Mouse (Mus musculus) kidney, embryonic 16.5 days (tissue): ENCODE data around the gene BC017158. TPM values are rescaled to one million over a fixed set of nuclear protein-coding genes. Genes with fewer than 3 reads are reported as not detected.
A peak's percentile ranks its signal among the peaks of the same experiment; 100 is the strongest.

ENCODE experiments used
- ATAC-seq: fragments of 200-750 bp; cut with Nextera tagmentation; 2 replicates; pipeline ENCODE4 v1.8.0; 2017; ENCODE audit warnings: moderate TSS enrichment; ENCODE audit not compliant: low FRiP score, low TSS enrichment
- H3K27ac ChIP-seq: fragments of 300-500 bp; sonication (generic); 2 replicates; pipeline ENCODE4 v1.5.1; 2014; ENCODE audit warnings: low read length
- H3K27me3 ChIP-seq: fragments of 300-500 bp; sonication (generic); 2 replicates; pipeline ENCODE4 v1.6.1; 2014; ENCODE audit warnings: low read length, control low read depth, mixed read lengths; ENCODE audit not compliant: insufficient read depth
- H3K36me3 ChIP-seq: fragments of 300-500 bp; sonication (generic); 2 replicates; pipeline ENCODE4 v1.6.1; 2014; ENCODE audit warnings: low read length, control low read depth, mixed read lengths; ENCODE audit not compliant: insufficient read depth
- H3K4me1 ChIP-seq: fragments of 300-500 bp; sonication (generic); 2 replicates; pipeline ENCODE4 v1.6.1; 2014; ENCODE audit warnings: low read length, control low read depth, mixed read lengths; ENCODE audit not compliant: insufficient read depth
- H3K4me2 ChIP-seq: fragments of 300-500 bp; sonication (generic); replicated peaks from 2 replicates; pipeline ENCODE4 v1.6.1; 2014; ENCODE audit warnings: low read depth, low read length
- H3K4me3 ChIP-seq: fragments of 300-500 bp; sonication (generic); 2 replicates; pipeline ENCODE4 v1.5.1; 2014; ENCODE audit warnings: mild to moderate bottlenecking, low read length
- H3K9ac ChIP-seq: fragments of 300-500 bp; sonication (generic); replicated peaks from 2 replicates; pipeline ENCODE4 v1.6.1; 2014; ENCODE audit warnings: low read length
- H3K9me3 ChIP-seq: fragments of 300-500 bp; sonication (generic); 2 replicates; pipeline ENCODE4 v1.6.1; 2016; ENCODE audit warnings: low read length, control low read depth
- WGBS: fragments of 180-500 bp; shearing (Covaris S2); extraction: QIAGEN DNeasy Blood & Tissue Kit; methylation state at CpG from one replicate; pipeline ENCODE4 v1.1.7; 2014; 5-methylcytosine and 5-hydroxymethylcytosine counted together
- polyA plus RNA-seq: library from polyadenylated mRNA; unstranded; fragments of >200 nt; fragmentation: Nextera tagmentation; extraction: Ambion mirVana; gene quantifications from 2 replicates; pipeline ENCODE4 v1.2.1, GENCODE M21; 2015

BC017158 gene
- polyA plus RNA-seq, 1 experiment from 2014 or later, result 34.2 TPM

DNA sequence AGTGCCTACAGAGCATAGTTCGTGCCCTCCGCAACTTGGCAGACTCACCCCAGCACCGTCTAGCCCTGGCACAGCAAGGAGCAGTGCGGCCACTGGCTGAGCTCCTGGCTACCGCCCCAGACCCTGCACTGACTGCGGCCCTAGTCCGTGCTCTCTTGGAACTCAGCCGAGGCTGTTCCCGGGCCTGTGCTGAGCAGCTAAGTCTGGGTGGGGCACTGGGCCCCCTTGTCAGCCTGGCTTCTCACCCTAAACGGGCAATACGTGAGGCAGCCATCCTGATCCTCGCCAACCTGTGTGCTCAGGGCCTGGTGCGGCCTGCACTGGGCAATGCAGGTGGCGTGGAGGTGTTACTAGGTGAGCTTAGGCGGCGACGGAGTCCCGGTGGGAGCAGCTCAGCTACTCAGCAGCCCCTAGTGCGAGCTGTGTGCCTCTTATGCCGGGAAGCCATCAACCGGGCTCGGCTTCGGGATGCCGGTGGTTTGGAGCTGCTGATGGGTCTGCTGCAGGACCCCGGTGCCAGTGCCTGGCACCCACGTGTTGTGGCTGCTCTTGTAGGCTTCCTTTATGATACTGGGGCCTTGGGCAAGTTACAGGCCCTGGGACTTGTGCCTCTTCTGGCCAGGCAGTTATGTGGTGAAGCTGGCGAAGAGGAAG, 57.7 kb downstream of the BC017158 start:
- ATAC-seq, result no peak
- Histone ChIP-seq H3K4me1 (peaks cover 15% of the 10 kb centered on the region), H3K27me3 (no peaks in the 10 kb centered on the region), H3K36me3 (peaks cover 52% of the 10 kb centered on the region), H3K27ac (no peak overlapping the region), H3K9ac (no peak overlapping the region), H3K4me3 (no peak overlapping the region), H3K9me3 (no peaks in the 10 kb centered on the region), H3K4me2 (no peak overlapping the region)
- WGBS, result 95% methylated on average over 27 of the region's 27 CpGs

DNA sequence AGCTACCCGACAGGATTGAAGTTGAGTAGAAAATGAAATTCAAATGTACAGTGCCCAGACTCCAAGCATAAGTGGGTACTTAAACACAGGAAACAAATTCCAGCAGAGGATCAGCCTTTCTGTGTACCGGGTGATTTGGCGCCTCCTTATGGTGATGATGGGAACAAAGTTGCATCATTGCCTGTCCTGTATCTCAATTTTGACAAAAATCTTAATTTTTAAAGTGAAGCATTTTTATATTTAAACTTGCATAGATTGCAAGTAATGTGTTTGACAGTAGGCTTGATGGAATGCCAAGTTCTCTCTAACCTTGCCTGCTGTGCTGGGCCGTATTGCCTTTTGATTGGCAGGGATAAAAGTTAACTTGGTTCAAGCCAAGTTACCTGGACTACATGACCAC, 59.0 kb downstream of the BC017158 start:
- no peaks in the 10 kb centered on the region for H3K27me3 ChIP-seq
- H3K36me3 ChIP-seq, result peaks cover 39% of the 10 kb centered on the region
- whole genome bisulfite sequencing, result 23% methylated on average over 4 of the region's 4 CpGs
- no peaks in the 10 kb centered on the region for H3K9me3 ChIP-seq
- H3K9ac ChIP-seq, result peak overlapping the region; percentile 63
- peak overlapping the region; percentile 80 for H3K4me3 ChIP-seq
- peak overlapping the region; percentile 79 for H3K4me2 ChIP-seq
- ATAC-seq, result no peak
- H3K4me1 ChIP-seq, result peaks cover 15% of the 10 kb centered on the region
- peak overlapping the region; percentile 85 for H3K27ac ChIP-seq

DNA sequence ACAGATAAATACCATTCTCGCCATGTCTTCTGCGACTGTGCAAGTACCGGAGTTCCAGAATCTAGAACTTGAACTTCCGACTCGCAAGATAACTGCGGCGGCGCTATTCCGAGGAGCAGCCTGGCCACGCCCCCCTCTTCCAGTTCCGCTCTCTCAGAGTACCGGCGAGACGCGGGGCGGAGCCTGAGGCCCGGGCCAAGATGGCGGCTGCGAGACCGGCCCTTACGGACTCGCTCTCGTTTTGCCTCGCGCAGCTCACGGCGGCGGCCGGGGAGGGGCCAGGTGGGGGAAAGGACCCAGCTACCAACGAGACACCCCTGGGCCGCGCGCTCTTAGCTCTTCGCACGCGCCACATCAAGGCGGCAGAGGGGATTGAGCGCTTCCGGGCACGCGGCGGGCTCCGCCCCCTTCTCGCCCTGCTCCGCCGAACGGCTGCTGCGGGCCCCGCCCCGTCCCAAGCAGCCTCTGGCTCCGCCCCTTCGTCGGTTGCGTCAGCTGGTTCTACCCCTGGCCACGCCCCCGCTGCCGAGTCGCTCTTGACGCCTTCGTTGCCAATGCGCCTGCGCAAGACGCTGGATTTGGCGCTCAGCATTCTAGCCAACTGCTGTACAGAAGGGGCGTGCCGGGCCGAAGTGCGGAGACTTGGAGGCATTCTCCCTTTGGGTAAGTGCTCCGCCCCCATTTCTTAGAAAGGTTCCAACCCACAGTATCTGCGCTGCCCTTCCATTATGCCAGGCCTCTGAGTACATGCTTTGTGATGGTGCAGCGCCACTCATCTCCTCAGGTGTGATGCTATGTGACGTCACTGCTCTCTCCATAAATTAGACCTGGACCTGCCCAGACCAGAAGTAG, 59.8 kb downstream of the BC017158 start, which contains the start of gene 9130023H24Rik:
Gene 9130023H24Rik, minus strand, starts transcription at position 105 of the 852 bp plus-strand sequence.
- H3K4me3 ChIP-seq, result peak within 1 kb of the TSS; percentile 80
- ATAC-seq, result peak; percentile 91
- H3K4me2 ChIP-seq, result peak within 1 kb of the TSS; percentile 82
- H3K27me3 ChIP-seq, result no peaks in the 10 kb centered on the region
- H3K9ac ChIP-seq, result peak within 1 kb of the TSS; percentile 87
- H3K4me1 ChIP-seq, result peaks cover 15% of the 10 kb centered on the region
- peak within 1 kb of the TSS; percentile 98 for H3K27ac ChIP-seq
- H3K9me3 ChIP-seq, result no peaks in the 10 kb centered on the region
- WGBS, result under 1% methylated on average over 72 of the region's 72 CpGs
- H3K36me3 ChIP-seq, result peaks cover 36% of the 10 kb centered on the region

DNA sequence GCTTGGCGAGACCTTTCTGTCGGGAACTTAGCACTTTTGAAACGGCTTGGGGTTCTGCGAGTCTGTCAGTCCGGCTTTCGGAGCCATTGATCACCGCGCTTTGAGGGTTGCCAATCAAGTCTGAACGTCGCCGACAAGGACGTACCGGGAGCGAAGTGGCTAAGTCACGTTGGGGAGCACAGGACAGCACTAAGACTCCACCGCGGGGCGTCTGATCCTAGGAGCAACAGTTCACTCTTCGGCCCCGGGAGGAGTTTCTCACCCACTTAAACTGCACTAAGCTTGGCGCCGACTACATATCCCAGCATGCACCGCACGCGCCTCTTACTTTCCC, 60.4 kb downstream of the BC017158 start:
- WGBS, result 0% methylated on average over 25 of the region's 25 CpGs
- Histone ChIP-seq H3K4me2 (peak overlapping the region; percentile 82), H3K27ac (peak overlapping the region; percentile 98), H3K9me3 (no peaks in the 10 kb centered on the region), H3K9ac (peak overlapping the region; percentile 87), H3K36me3 (peaks cover 30% of the 10 kb centered on the region), H3K27me3 (no peaks in the 10 kb centered on the region), H3K4me1 (peaks cover 15% of the 10 kb centered on the region), H3K4me3 (peak overlapping the region; percentile 80)
- no peak; the same call in 1 of the 2 replicates for ATAC-seq

DNA sequence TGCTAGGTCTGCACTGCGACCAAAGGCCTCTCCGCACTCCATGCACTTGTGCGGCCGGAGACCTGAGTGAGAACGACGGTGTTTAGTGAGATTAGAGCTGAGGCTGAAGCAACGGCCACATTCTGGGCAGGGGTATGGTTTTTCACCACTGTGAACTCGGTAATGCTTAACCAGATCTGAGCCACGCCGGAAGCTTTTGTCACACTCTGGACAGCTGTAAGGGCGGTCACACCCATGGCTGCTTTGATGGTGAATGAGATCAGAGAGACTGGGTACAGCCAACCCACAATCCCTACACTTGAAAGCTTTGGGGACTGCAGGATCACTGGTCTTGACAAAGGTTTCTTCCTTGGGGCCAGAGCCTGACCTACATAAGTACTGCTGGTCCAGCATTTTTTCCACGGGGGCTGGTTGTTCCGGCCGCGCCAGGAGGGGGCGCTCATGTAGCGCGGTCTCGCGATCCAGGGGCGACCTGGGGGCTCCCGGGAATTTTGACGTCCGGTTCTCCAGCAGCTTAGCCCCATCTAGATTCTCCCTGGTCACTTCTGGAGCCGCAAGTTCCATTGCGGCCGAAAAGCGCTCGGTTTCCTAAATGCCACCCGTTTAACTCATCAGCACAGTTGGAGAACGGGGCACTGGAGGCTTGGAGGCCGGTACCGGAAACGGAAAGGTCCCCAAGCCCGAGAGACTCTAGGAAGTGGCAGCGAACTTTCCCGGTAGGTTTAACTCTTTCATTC, 60.9 kb downstream of the BC017158 start, which contains the start of gene Armc5:
Gene Armc5, plus strand, starts transcription at position 487 of the 737 bp plus-strand sequence.
- peaks cover 25% of the 10 kb centered on the region for H3K36me3 ChIP-seq
- 25% methylated on average over 37 of the region's 37 CpGs for WGBS
- H3K27me3 ChIP-seq, result no peaks in the 10 kb centered on the region
- peak within 1 kb of the TSS; percentile 98 for H3K27ac ChIP-seq
- peak within 1 kb of the TSS; percentile 87 for H3K9ac ChIP-seq
- peaks cover 15% of the 10 kb centered on the region for H3K4me1 ChIP-seq
- ATAC-seq, result peak; percentile 40
- H3K4me2 ChIP-seq, result peak within 1 kb of the TSS; percentile 82
- peak within 1 kb of the TSS; percentile 80 for H3K4me3 ChIP-seq
- no peaks in the 10 kb centered on the region for H3K9me3 ChIP-seq

GRCm38 (mm10) chr7:128236426-128236825, 61.5 kb downstream of the BC017158 start:
- H3K27me3 ChIP-seq, result no peaks in the 10 kb centered on the region
- peak overlapping the region; percentile 98; the same call in 1 of the 2 replicates for H3K27ac ChIP-seq
- H3K4me3 ChIP-seq, result no peak overlapping the region; the same call in 1 of the 2 replicates
- ATAC-seq, result no peak
- peak overlapping the region; percentile 82; the same call in 1 of the 2 replicates for H3K4me2 ChIP-seq
- WGBS, result 92% methylated on average over 13 of the region's 13 CpGs
- peaks cover 21% of the 10 kb centered on the region for H3K36me3 ChIP-seq
- no peaks in the 10 kb centered on the region for H3K9me3 ChIP-seq
- peak overlapping the region; percentile 87 for H3K9ac ChIP-seq
- H3K4me1 ChIP-seq, result peaks cover 15% of the 10 kb centered on the region

DNA sequence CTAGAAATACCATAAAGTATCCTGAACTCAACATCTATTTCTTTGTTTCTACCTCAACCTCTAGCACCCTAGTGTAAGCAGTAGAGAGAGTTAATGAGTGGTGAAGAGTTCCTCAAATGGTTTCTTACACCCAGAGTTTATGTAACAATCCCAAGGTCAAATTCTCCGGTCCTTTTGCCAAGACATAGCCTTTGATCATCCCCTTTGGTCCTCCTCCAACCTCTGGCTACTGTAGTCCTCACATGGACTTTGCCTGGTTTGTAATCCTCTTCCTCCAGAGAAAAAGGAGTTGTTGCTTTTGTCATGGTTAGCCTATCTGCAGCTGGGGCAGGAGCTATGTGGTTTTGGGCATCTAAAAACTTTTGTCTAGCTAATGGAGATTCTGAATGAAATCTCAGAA, 62.5 kb downstream of the BC017158 start:
- Histone ChIP-seq H3K4me2 (no peak overlapping the region), H3K36me3 (peaks cover 12% of the 10 kb centered on the region), H3K9ac (no peak overlapping the region), H3K9me3 (no peaks in the 10 kb centered on the region), H3K4me1 (peaks cover 15% of the 10 kb centered on the region), H3K27ac (no peak overlapping the region), H3K27me3 (no peaks in the 10 kb centered on the region), H3K4me3 (no peak overlapping the region)
- 89% methylated on average over 1 of the region's 1 CpGs for WGBS
- ATAC-seq, result no peak

- Histone ChIP-seq H3K9me3 (no peaks in the 10 kb centered on the region), H3K27me3 (no peaks in the 10 kb centered on the region), H3K36me3 (peaks cover 6% of the 10 kb centered on the region), H3K4me1 (peaks cover 15% of the 10 kb centered on the region), H3K4me2 (no peak overlapping the region), H3K27ac (no peak overlapping the region), H3K4me3 (no peak overlapping the region), H3K9ac (no peak overlapping the region)
- ATAC-seq, result no peak
- WGBS, result 80% methylated on average over 2 of the region's 2 CpGs
Measured at GRCm38 (mm10) chr7:128234796-128235195, 63.2 kb downstream of the BC017158 start.

DNA sequence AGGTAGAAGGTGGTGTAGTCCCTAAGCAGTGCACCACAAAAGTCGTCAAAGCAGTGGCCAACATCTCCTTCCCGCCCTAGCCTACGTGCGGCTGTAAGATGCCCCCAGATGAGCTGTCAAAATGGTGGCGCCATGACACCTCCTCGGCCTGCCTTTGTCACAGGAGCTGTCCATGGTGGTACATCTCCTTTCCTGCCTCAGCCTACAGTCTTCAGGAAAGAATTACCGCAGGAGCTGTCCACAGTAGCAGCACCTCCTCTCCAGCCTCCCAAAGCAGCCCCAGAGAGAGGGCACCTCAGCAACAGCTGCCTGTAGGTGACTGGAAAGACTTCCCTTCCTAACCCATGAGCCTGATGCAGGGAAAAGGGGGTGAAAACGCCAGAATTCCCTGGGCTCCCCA, 66.2 kb downstream of the BC017158 start:
- peaks cover 4% of the 10 kb centered on the region for H3K36me3 ChIP-seq
- no peak for ATAC-seq
- no peak overlapping the region for H3K9ac ChIP-seq
- H3K9me3 ChIP-seq, result no peaks in the 10 kb centered on the region
- no peak overlapping the region for H3K4me2 ChIP-seq
- no peaks in the 10 kb centered on the region for H3K27me3 ChIP-seq
- H3K4me3 ChIP-seq, result no peak overlapping the region
- H3K27ac ChIP-seq, result no peak overlapping the region
- H3K4me1 ChIP-seq, result peaks cover 4% of the 10 kb centered on the region
- WGBS, result 44% methylated on average over 8 of the region's 8 CpGs
